Mouse (Mus musculus) small intestine, adult 2 months (tissue): ENCODE measurements at regions not wholly inside any gene's neighbourhood (a gene's known extent, or its start where the extent isn't known, plus 50 kb on each side); places are given as distances from the start of the nearest gene placed in this dataset.

Experiments used
- H3K27ac ChIP-seq: fragments of 200-500 bp; 2 replicates; pipeline ENCODE4 v1.5.1; 2012; ENCODE audit warnings: low read depth, low read length, control low read depth, inconsistent platforms; ENCODE audit not compliant: insufficient read depth
- H3K27me3 ChIP-seq: fragments of 200-500 bp; 2 replicates; pipeline ENCODE4 v1.6.1; 2012; ENCODE audit warnings: mild to moderate bottlenecking, moderate library complexity, low read length, inconsistent platforms; ENCODE audit not compliant: control insufficient read depth, insufficient read depth
- H3K36me3 ChIP-seq: fragments of 200-500 bp; 2 replicates; pipeline ENCODE4 v1.6.1; 2012; ENCODE audit warnings: mild to moderate bottlenecking, low read length, control low read depth, inconsistent platforms; ENCODE audit not compliant: control insufficient read depth, insufficient read depth
- H3K4me1 ChIP-seq: fragments of 200-500 bp; 2 replicates; pipeline ENCODE4 v1.6.1; 2012; ENCODE audit warnings: low read length, inconsistent platforms, mixed read lengths; ENCODE audit not compliant: control insufficient read depth, insufficient read depth, insufficient read length
- H3K4me3 ChIP-seq: fragments of 200-500 bp; 2 replicates; pipeline ENCODE4 v1.5.1; 2012; ENCODE audit warnings: low read depth, mild to moderate bottlenecking, control low read depth, inconsistent platforms, low read length, moderate library complexity
- CTCF ChIP-seq: fragments of 200-500 bp; IDR thresholded peaks from 2 replicates; pipeline ENCODE4 v1.5.1; 2012; ENCODE audit warnings: low read depth, mild to moderate bottlenecking, control low read depth, inconsistent platforms, low read length, moderate library complexity, mixed read lengths; ENCODE audit not compliant: insufficient replicate concordance, insufficient read length; ENCODE audit errors: extremely low read depth
- POLR2A ChIP-seq: fragments of 200-500 bp; IDR thresholded peaks from 2 replicates; pipeline ENCODE4 v1.6.1; 2012; ENCODE audit warnings: low read depth, mild to moderate bottlenecking, control low read depth, inconsistent platforms, low read length, moderate library complexity
- WGBS: fragments of 180-500 bp; shearing (Covaris S2); methylation state at CpG from one replicate; pipeline ENCODE4 v1.1.7; 2018; 5-methylcytosine and 5-hydroxymethylcytosine counted together

- 28% methylated on average over 15 of the region's 15 CpGs for WGBS
- TF ChIP-seq CTCF (no peak), POLR2A (no peak)
- Histone ChIP-seq H3K4me3 (no peak overlapping the region), H3K36me3 (no peaks in the 10 kb centered on the region), H3K27ac (no peak overlapping the region), H3K4me1 (no peaks in the 10 kb centered on the region), H3K27me3 (0 out of 2 replicates have a peak, but pooled peaks cover 3% of the 10 kb centered on the region)
These were observed 68.4 kb downstream of the Rpusd4 start for GRCm38 (mm10) chr9:35335888-35336700.

DNA sequence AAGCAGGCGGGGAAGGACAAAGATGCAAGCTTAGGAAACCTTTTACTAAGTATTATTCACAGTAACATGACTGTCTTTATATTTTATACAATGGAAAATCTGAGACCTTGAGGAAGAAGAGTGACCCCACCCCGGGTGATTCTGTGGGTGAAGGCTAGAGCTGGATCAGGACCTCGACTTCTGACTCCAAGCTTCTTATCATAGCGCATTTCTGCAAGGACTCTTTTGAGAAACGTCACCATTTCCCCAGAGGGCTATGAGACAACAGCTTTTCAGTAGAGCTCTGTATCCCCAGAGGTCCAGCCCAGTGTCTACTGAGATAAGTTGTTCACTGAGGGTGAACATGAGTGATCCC is 69.0 kb downstream of the Rpusd4 start:
- WGBS: 58% methylated on average over 5 of the region's 5 CpGs
- TF ChIP-seq POLR2A: no peak
- TF ChIP-seq CTCF: no peak

GRCm38 (mm10) chr9:35338858-35339257 is 71.2 kb downstream of the Rpusd4 start:
- Histone ChIP-seq H3K27me3 (0 out of 2 replicates have a peak, but pooled peaks cover 3% of the 10 kb centered on the region), H3K27ac (no peak overlapping the region), H3K4me3 (no peak overlapping the region), H3K36me3 (no peaks in the 10 kb centered on the region), H3K4me1 (no peaks in the 10 kb centered on the region)
- TF ChIP-seq CTCF: no peak
- TF ChIP-seq POLR2A: no peak
- 76% methylated on average over 5 of the region's 5 CpGs for WGBS

More for the DNA sequence above, 69.0 kb downstream of the Rpusd4 start:
- Histone ChIP-seq H3K4me1 (no peaks in the 10 kb centered on the region), H3K27ac (no peak overlapping the region), H3K27me3 (0 out of 2 replicates have a peak, but pooled peaks cover 3% of the 10 kb centered on the region), H3K36me3 (no peaks in the 10 kb centered on the region), H3K4me3 (no peak overlapping the region)

- H3K36me3 ChIP-seq: no peaks in the 10 kb centered on the region
- no peaks in the 10 kb centered on the region for H3K4me1 ChIP-seq
- 0 out of 2 replicates have a peak, but pooled peaks cover 3% of the 10 kb centered on the region for H3K27me3 ChIP-seq
- H3K4me3 ChIP-seq: no peak overlapping the region
- TF ChIP-seq CTCF (no peak), POLR2A (no peak)
- WGBS: 84% methylated on average over 10 of the region's 10 CpGs
- H3K27ac ChIP-seq: no peak overlapping the region
These were observed 72.0 kb downstream of the Rpusd4 start for GRCm38 (mm10) chr9:35339492-35340262.

DNA sequence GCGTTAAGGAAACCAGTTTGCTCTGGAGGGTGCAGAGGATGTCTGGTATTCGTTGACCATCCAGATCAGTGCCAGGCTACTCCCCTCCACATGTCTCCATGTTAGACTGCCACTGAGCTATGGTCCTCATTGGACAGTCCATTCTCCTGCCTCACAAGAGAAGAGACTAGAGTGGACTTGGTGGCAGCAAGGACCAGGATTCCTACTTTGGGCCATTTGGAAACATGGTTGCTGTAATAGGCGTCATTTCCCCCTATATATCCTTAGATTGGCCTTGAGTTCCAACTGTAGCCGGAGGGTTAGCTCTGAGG is 72.6 kb downstream of the Rpusd4 start:
- H3K27me3 ChIP-seq: 0 out of 2 replicates have a peak, but pooled peaks cover 3% of the 10 kb centered on the region
- H3K36me3 ChIP-seq: no peaks in the 10 kb centered on the region
- no peak overlapping the region for H3K27ac ChIP-seq
- 92% methylated on average over 4 of the region's 4 CpGs for WGBS
- H3K4me1 ChIP-seq: no peaks in the 10 kb centered on the region
- H3K4me3 ChIP-seq: no peak overlapping the region
- TF ChIP-seq CTCF (no peak), POLR2A (no peak)

GRCm38 (mm10) chr9:35340811-35341210 is 73.1 kb downstream of the Rpusd4 start:
- Histone ChIP-seq H3K27me3 (peaks cover 3% of the 10 kb centered on the region; the same call in 1 of the 2 replicates), H3K4me3 (no peak overlapping the region), H3K36me3 (no peaks in the 10 kb centered on the region), H3K4me1 (no peaks in the 10 kb centered on the region), H3K27ac (no peak overlapping the region)
- WGBS: 59% methylated on average over 3 of the region's 3 CpGs
- no peak for TF ChIP-seq CTCF
- no peak for TF ChIP-seq POLR2A

DNA sequence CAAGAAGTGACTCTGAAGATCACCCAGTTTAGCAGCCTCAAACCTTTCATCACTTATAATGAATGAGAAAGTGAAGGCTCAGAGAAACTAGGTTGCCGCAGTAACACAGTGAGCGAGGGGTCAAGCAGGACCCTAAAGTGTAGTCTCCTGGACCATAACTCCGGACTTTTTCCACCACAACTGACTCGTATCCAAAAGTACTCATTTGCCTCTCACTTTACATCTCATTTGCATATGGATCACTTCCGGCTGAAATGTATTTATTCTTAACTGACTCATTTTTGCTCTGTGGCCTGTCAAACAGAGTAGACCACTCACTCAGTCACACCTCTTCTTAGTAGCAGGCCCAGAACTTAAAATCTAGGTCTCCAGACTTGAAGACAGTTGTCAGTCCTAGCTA is 73.7 kb downstream of the Rpusd4 start:
- peaks cover 3% of the 10 kb centered on the region; the same call in 1 of the 2 replicates for H3K27me3 ChIP-seq
- no peaks in the 10 kb centered on the region for H3K36me3 ChIP-seq
- H3K27ac ChIP-seq: no peak overlapping the region
- WGBS: 86% methylated on average over 5 of the region's 5 CpGs
- TF ChIP-seq CTCF (no peak), POLR2A (no peak)
- no peak overlapping the region for H3K4me3 ChIP-seq
- peaks cover 2% of the 10 kb centered on the region; the same call in 1 of the 2 replicates for H3K4me1 ChIP-seq
